Mouse (Mus musculus): Measurements from ENCODE around the gene Fhl3.
A peak's percentile ranks its signal among the peaks of the same experiment; 100 is the strongest.

DNA sequence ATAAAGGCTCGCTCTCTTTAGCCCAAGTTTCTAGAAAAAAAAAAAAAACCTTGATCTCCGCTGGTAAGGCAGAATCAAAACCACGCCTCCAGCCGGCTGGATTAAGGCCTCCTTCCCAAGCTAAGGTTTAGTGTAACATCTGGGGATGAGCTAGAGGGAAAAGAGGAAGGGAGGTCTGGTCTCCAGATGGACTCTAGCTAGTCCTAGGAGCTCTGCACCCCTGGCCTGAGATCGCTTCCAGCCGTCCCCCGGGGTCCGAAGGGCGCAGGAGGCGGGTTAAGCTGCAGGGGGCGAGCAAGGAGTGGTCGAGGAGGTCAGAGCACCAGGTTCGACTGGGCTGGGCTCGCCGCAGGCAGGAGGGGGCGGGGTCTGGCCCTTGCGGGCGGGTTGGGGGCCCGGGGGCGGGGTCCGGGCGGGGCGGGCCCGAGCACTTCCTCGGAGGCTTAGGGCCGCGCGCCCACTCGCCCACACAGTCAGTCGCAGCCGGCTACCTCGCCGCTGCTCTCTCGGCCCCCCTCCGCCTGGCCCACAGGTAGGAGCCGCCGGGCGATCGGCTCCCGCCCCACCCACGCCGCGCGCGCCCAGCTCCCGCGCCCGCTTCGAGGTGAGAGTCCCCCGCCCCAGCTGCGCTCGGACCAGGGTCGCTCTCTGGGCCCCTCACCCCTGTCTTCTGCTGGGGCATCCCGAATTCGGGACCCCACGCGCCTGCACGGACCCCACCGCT lies at the start of gene Fhl3:
- 0 out of 2 replicates have a peak, but pooled peaks have one; percentile 20 for TF ChIP-seq HCFC1 (IDR thresholded peaks at IDR 0.05; ENCODE audit: borderline replicate concordance, insufficient read depth, low read length)
- TF ChIP-seq ZC3H11A (IDR thresholded peaks at IDR 0.05; ENCODE audit: borderline replicate concordance, low read depth, low read length): no peak
- TF ChIP-seq ZNF384 (IDR thresholded peaks at IDR 0.05; ENCODE audit: low read depth, low read length): peak; percentile 61; the same call in 1 of the 2 replicates
- TF ChIP-seq CHD2 (IDR thresholded peaks at IDR 0.05; ENCODE audit: low read depth, low read length): no peak
